Mouse (Mus musculus) kidney, adult 2 months (tissue): ENCODE results near the gene Kirrel3.

Source experiments
- CTCF ChIP-seq: fragments of 200-500 bp; conservative IDR thresholded peaks from 2 replicates; pipeline ENCODE4 v1.5.1; 2011; ENCODE audit warnings: low read depth, mild to moderate bottlenecking, control low read depth, low read length, moderate library complexity, mixed read lengths; ENCODE audit not compliant: insufficient read depth, insufficient read length
- POLR2A ChIP-seq: fragments of 200-500 bp; IDR thresholded peaks from one replicate; pipeline ENCODE4 v1.6.1; 2011; ENCODE audit warnings: low read depth, low read length, control low read depth

DNA sequence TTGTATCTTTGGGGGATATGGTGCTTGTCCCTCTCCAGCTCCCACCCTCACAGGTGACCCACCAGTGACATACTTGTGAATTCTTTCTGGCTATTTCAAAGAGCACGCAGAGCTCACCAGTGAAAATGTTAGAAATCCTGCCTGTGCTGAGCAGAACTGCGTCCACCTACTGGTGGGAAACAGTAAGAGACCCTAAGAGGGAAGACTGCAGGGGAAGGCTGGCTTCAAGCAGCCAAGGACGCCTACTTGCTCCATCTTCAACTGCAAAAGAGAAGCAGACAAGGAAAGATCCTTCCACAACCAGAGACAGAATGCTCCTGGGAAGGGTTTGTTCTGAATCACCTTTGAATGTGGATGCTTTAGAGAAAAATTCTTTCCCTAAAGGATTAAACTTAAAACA is 16.5 kb upstream of the Kirrel3 start:
- TF ChIP-seq POLR2A = no peak
- no peak for TF ChIP-seq CTCF
